Mouse (Mus musculus) limb, embryonic 13.5 days (tissue): ENCODE data around the gene Mrpl39. TPM values are rescaled to one million over a fixed set of nuclear protein-coding genes. Genes with fewer than 3 reads are reported as not detected.

Source experiments
- microRNA counts: library from miRNA; unstranded; fragments of <30 nt; microRNA quantifications from one replicate; lab custom pipeline; 2016
- microRNA-seq: library from miRNA; unstranded; fragments of <30 nt; microRNA quantifications from one replicate; pipeline ENCODE4, GENCODE M21; 2016
- polyA plus RNA-seq: library from polyadenylated mRNA; unstranded; fragments of >200 nt; fragmentation: Nextera tagmentation; extraction: Ambion mirVana; gene quantifications from 2 replicates; pipeline ENCODE4 v1.2.1, GENCODE M21; 2015

Gene Mrpl39
- polyA plus RNA-seq, 1 experiment from 2014 or later = 46.1 TPM

MicroRNA genes within 50 kb of the gene (microRNA counts, 519-probe panel; counts per million panel counts)
- microRNA mmu-miR-155 (lab: Ali Mortazavi, UCI) = 3,000 counts per million, percentile 50 among the panel's probes with 10 or more counts

Small RNA genes lying within 50 kb of the gene (microRNA-seq; reads per million reads assigned to microRNA genes)
- 235 reads per million, percentile 63 among the genes with 10 or more reads in this experiment for gene Mir155

Other genes with a start within 250 kb of the Mrpl39 start
- 0.08 TPM in 1 of 2 replicates, not detected in the other for gene A730009L09Rik, start 220.6 kb downstream of the Mrpl39 start, polyA plus RNA-seq
- 8.1 and 8.5 TPM in 2 replicates for gene Jam2, start 38.4 kb upstream of the Mrpl39 start, polyA plus RNA-seq
- 30.9 and 33.8 TPM in 2 replicates for gene Gabpa, start 99.2 kb upstream of the Mrpl39 start, polyA plus RNA-seq
- 898 and 903 TPM in 2 replicates for gene Atp5j, start 99.9 kb upstream of the Mrpl39 start, polyA plus RNA-seq